Mouse (Mus musculus) thymus, postnatal 36 days (tissue): ENCODE measurements around the gene Shc2.

Experiments used
- DNase-seq, 2 experiments: peaks; one replicate each; pipeline ENCODE4 v3.0.0; 2022; ENCODE audit warnings: mixed read lengths in 2 of 2

Shc2 gene

DNA sequence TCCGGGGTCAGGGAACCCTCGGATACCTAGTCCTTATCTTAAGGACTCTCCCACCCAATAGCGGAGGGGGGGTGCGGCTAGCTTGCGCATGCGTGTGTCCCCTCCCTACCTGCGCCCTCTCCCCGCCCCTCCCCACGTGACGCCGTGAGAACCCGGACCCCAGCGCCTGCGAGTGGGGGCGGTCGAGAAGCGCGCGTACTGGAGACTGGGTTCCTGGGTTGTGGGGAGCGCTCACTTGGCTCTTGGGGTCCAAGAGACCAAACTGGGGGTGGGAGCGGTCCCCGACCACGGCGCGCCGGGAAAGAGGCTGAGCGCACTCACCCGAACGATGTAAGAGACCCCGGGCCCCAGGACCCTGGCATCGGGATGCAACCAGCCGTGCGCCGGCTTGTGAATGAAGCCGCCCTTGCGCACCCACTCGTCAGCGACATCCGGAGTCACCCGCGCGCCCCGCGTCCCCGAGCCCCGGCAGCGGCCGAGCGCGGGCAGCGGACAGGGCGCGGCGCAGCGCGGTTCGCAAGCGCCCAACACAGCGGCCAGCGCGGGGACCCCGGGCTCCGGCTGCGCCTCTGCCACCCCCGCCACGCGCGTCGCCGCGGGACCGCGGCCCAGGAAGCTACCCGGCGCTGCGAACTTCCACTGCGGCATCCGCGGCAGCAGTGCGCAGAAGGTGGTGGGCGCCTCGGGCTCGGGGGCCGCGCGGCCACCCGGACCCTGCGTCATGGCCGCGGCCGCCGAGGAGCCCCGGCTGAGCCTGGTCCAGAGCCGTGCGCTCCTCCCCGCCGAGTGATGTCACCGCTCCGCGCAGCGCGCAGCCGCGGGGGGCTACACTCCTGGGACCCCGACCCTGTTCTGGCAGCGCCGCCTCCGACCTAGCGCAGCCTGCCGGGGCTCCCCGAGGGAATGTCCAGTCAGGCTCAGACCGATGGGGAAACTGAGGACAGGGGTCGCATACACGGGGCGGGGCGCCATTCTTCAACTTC, at the start of gene Shc2:
TSS of gene Shc2 (minus strand) at position 791 of the 983 bp plus-strand sequence.
- no peak for DNase-seq

- no peak for DNase-seq
Observed at GRCm38 (mm10) chr10:79687513-79687912, 49.8 kb upstream of the Shc2 start.

GRCm38 (mm10) chr10:79686691-79687090, 49.0 kb upstream of the Shc2 start:
- DNase-seq: no peak

DNA sequence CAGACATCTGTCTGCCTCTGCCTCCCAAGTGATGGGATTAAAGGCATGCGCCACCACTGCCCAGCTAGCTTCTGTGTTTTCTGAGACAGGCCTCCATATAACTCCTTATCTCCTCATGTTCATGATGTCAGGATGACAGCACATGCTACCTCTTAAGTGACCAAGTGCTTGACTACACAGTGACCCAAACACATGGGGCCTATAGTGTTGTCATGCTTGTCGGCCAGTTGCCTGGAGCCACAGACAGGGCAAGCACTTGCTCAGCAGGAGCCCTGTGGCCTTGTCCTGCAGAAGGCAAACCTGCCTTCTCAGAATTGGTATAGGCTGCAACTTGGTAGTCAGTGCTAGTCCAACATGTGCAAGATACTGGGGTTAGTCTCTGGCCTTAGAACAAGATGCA, 48.5 kb upstream of the Shc2 start:
- DNase-seq: no peak

DNA sequence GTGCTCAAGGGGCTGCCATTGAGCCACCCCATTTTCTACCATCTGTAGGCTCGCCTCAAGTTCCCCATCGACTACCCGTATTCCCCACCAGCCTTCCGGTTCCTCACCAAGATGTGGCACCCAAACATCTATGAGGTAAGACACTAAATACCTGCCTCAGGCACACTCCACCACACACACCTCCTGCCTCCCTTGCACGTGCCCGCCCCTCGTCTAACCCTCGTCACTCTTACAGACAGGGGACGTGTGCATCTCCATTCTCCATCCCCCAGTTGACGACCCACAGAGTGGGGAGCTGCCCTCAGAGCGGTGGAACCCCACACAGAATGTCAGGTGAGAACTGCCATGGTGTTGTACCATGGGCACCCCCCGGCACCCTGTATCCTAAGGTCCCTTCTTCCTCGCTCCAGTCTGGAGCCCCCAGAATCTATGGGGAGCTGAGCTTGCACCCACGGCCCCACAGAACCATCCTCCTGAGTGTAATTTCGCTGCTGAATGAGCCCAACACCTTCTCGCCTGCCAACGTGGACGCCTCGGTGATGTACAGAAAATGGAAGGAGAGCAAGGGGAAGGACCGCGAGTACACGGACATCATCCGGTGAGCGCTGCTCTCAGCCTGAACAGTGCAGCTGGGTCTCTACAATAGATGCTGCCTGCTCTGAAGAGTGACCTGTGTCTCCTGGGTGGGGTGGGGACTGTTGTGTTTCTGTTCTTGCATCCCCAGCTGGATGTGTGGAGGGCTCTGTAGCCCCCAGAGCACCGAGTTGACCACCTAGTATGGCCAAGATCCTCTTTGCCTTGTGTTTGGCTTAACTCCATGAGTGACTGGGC, 47.3 kb upstream of the Shc2 start:
- no peak for DNase-seq

DNA sequence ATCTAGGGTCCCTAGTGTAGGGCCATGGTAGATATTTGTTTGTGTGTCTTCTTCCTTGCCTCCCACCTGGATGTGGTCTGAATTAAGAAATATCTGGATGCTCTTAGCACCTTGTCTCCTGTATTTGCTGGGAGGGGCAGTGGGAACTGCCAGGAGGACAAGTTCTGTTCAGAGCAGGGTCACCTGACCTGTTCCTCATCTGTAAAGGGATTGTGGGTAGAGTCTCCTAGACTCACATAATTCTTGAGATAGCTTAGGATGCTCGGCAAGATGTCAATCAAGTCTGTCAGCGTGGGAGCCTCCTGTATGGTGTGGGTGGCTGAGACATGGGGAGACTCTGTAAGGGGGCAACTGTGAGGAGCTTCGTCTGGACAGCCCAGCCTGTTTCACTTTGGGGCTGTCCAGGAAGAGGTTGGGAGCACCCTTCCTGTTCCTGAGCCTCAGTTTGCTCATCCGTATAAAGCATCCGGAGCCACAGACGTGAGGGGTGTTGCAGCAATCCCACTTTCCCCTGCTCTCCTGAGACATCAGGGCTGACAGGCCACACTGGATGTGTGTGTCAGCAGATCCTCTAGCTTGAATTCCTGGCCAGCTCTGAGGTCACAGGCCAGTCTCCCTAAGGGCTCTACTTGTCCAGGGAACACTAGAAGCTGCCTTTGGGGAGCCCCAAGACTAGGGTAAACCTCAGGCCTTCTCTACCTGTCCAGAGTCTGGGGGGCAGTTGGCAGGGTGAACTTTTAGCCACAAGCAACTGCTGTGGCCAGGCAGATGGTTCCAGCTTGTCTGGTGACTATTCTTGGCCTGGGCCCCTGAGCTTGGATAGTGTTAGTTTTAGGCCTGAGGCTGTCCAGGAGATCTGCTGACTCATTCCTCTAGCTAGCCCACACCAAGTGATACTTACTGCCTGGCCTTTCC, 46.3 kb upstream of the Shc2 start:
- no peak for DNase-seq

DNA sequence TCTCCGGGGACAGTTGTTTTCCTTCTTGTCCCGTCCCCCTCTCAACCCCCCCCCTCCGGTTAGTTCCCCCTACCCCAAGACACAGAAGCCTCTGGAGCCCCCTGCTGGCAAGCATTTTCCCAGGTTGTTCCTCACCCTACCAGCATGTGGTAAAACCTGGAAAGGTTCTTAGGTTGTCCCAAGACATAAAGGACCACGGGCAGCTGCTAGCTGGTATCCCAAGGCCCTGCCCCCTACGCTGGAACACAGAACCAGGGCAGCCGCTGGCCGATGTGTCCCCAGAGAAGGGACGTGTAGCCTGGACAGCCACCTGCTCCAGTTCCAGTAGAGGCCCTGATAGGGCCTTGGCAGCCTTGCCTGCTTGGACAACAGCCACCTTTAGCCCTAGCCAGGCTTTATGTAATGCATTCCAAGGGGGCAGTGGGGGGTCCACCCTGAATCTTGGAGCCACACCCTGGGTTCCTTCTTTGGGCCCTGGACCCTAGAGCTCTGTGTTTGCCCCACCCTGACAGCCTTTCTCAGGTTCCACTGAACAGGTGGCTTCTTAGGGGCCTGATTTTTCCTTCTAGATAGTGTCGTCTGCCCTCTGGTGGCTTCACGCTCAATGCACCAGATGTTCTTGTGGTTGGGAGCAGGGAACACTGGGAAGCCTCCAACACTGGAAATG, 45.3 kb upstream of the Shc2 start:
- DNase-seq: peak; percentile 66 to 75

DNA sequence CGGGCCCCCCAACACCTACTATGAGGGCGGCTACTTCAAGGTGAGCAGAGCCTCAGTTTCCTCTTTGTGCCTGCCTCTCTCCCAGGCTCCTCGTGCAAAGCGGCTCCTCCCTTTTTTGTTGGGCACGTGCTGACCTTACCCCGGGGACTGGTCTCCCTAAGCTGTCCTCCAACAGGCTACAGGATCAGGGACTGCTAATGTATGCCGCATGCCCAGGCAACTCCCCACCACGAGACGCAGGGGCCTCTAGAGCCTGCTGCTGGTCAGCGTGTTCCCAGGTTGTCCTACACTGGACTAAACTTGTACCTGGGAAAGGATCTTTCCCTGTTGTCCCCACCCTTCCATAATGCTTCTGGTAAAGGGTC, 44.8 kb upstream of the Shc2 start:
- peak; percentile 36 to 61 for DNase-seq

DNA sequence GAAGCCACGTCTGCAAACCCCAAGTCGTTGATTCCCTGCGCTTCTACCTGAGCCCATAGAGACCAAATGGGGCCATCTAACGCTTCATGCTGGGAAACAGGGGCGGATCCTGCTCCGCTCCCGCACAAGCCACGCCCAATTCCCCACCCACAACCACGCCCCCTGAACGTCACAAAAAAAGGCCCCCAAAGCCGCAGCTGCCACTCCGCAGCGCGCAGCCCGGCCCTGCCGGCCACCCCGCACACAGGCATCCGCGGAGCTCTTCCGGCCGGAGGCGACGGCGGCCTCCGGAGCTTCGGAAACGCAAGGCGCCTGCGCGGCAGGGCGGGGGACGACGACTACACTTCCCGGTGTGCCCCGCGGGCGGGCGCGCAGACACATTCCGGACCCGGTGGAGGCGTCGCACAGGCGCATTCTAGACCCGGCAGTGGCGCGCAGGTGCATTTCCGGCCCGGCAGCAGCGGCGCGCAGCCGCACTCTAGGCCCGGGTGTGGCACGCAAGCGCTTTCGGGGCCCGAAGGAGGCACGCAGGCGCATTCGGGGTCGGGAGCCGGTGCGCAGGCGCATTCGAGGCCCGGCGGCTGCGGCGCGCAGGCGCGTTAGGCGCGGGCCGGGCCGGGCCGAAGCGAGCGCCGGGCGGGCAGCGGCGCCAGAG, 44.0 kb upstream of the Shc2 start, which contains the start of gene Cdc34:
TSS of gene Cdc34 (plus strand) at position 605 of the 655 bp plus-strand sequence.
- peak; percentile 98 to 100 for DNase-seq

GRCm38 (mm10) chr10:79680606-79681495, 43.1 kb upstream of the Shc2 start:
- DNase-seq: peak in 1 of 2 experiments; percentile 56

DNA sequence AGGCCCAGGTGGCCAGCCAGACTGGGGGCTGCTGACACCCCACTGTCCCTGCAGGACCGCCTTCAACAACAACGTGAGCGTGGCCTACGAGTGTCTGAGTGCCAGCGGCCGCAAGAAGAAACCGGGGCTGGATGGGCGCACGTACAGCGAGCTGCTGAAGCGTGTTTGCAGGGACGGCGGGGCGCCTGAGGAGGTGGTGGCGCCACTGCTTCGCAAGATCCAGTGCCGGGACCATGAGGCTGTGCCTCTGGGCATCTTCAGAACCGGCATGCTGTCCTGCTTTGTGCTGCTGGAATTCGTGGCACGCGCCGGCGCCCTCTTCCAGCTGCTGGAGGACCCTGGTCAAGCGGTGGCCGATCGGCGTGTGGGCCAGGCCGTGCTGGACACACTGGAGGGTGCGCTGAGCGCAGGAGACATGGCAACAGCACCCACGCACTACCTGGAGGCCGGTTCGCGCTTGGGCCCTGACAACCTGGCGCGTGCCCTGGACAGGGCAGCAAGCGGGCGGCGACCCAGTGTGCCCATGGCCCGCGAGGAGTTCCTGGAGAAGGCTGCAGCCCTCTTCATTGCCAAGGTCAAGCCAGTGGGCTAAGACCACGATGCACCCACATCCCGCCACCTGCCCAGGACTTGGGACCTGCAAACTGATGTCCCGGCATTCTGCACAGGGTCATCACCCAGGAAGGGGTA, 37.8 kb upstream of the Shc2 start:
- no peak for DNase-seq

- no peak for DNase-seq
Observed at GRCm38 (mm10) chr10:79673054-79673453, 35.3 kb upstream of the Shc2 start.

DNA sequence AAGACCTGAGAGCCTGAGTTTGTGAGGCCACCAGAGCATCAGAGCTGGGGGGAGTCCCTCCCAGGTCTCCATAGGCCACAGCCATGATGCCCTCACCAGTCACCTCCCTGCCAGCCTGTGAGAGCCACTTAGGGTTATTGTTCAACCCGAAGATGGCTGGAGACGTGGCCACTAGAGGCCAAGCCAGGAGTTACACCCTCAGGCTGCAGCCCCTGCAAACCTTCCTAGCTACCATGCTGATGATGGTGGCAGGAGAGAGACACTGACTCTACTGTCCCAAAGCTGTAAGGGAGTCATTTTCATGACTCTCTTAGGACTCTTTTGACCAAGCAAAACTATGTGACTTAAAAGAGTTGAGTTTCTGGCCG, 34.4 kb upstream of the Shc2 start:
- DNase-seq: no peak

- no peak for DNase-seq
Observed at GRCm38 (mm10) chr10:79671396-79672087, 33.8 kb upstream of the Shc2 start.

GRCm38 (mm10) chr10:79670071-79670888, 32.6 kb upstream of the Shc2 start:
- peak in 1 of 2 experiments; percentile 20 for DNase-seq

- peak; percentile 79 to 82 for DNase-seq
Observed at GRCm38 (mm10) chr10:79669576-79670057, 31.9 kb upstream of the Shc2 start.

GRCm38 (mm10) chr10:79668771-79669575, 31.3 kb upstream of the Shc2 start, which contains the start of gene Tpgs1:
TSS of gene Tpgs1 (plus strand) at chr10:79669369.
- DNase-seq: peak; percentile 84 to 86
